Mouse (Mus musculus) gastrocnemius, postnatal 36 days (tissue): ENCODE data around the gene Fry. TPM values are rescaled to one million over a fixed set of nuclear protein-coding genes. Genes with fewer than 3 reads are reported as not detected.

Experiments used
- DNase-seq, 2 experiments: peaks; one replicate each; pipeline ENCODE4 v3.0.0; 2022
- intact Hi-C: fragments of 180-260 bp; cut with DNase I; formaldehyde crosslinking; loops from one replicate; pipeline ENCODE4 v1.15.1; 2025
- total RNA-seq, 2 experiments: library from RNA; stranded (reverse); gene quantifications; 2 replicates each; pipeline ENCODE4 v1.2.3; 2021

Gene Fry
- total RNA-seq, 2 experiments from 2014 or later, result 78.8 to 85.5 TPM

GRCm38 (mm10) chr5:150298969-150299368 lies 180.5 kb downstream of the Fry start:
- no peak for DNase-seq
- intact Hi-C loops, result loop anchor here (2.0 kb wide), 1 partner anchor 32 kb away; no protein-coding TSS in a partner anchor

GRCm38 (mm10) chr5:150302123-150302522 lies 183.7 kb downstream of the Fry start:
- DNase-seq, result no peak
- intact Hi-C loops, result no loop called here

GRCm38 (mm10) chr5:150302996-150303395 lies 184.6 kb downstream of the Fry start:
- DNase-seq, result no peak
- intact Hi-C loops, result no loop called here

- no peak for DNase-seq
- intact Hi-C loops, result no loop called here
These were observed 188.1 kb downstream of the Fry start for GRCm38 (mm10) chr5:150306497-150306896.

GRCm38 (mm10) chr5:150313229-150313628 lies 194.8 kb downstream of the Fry start:
- intact Hi-C loops, result no loop called here

GRCm38 (mm10) chr5:150314582-150314981 lies 196.1 kb downstream of the Fry start:
- no peak for DNase-seq
- intact Hi-C loops, result no loop called here

More at GRCm38 (mm10) chr5:150313229-150313628, 194.8 kb downstream of the Fry start:
- no peak for DNase-seq

- DNase-seq, result no peak
- intact Hi-C loops, result no loop called here
These were observed 207.0 kb downstream of the Fry start for GRCm38 (mm10) chr5:150325411-150325810.

GRCm38 (mm10) chr5:150328686-150329085 lies 210.2 kb downstream of the Fry start:
- intact Hi-C loops, result no loop called here
- no peak for DNase-seq

GRCm38 (mm10) chr5:150331821-150332220 lies 213.4 kb downstream of the Fry start:
- DNase-seq, result peak in 1 of 2 experiments; percentile 33
- intact Hi-C loops, result loop anchor here (2.0 kb wide), 1 partner anchor 33 kb away; no protein-coding TSS in a partner anchor

GRCm38 (mm10) chr5:150332810-150333209 lies 214.4 kb downstream of the Fry start:
- DNase-seq, result no peak
- intact Hi-C loops, result no loop called here

- intact Hi-C loops, result no loop called here
- no peak for DNase-seq
These were observed 214.9 kb downstream of the Fry start for GRCm38 (mm10) chr5:150333328-150333731.

- intact Hi-C loops, result loop anchor here (2.0 kb wide), 1 partner anchor 42 kb away; no protein-coding TSS in a partner anchor
- peak; percentile 22 to 56 for DNase-seq
These were observed 218.0 kb downstream of the Fry start for GRCm38 (mm10) chr5:150336451-150336850.

- intact Hi-C loops, result loop anchor here (2.0 kb wide), 1 partner anchor 43 kb away; no protein-coding TSS in a partner anchor
- no peak for DNase-seq
These were observed 219.3 kb downstream of the Fry start for GRCm38 (mm10) chr5:150337696-150338095.

GRCm38 (mm10) chr5:150340944-150341343 lies 222.5 kb downstream of the Fry start:
- intact Hi-C loops, result loop anchor here (5.0 kb wide), 1 partner anchor 89 kb away; no protein-coding TSS in a partner anchor
- DNase-seq, result no peak

GRCm38 (mm10) chr5:150342139-150342538 lies 223.7 kb downstream of the Fry start:
- intact Hi-C loops, result loop anchor here (5.0 kb wide), 1 partner anchor 90 kb away; no protein-coding TSS in a partner anchor
- no peak for DNase-seq

GRCm38 (mm10) chr5:150345946-150346345 lies 227.5 kb downstream of the Fry start:
- intact Hi-C loops, result no loop called here
- DNase-seq, result no peak

- intact Hi-C loops, result no loop called here
- no peak for DNase-seq
These were observed 227.9 kb downstream of the Fry start for GRCm38 (mm10) chr5:150346378-150346777.

- intact Hi-C loops, result no loop called here
These were observed 229.4 kb downstream of the Fry start for GRCm38 (mm10) chr5:150347845-150348244.

GRCm38 (mm10) chr5:150348302-150348701 lies 229.9 kb downstream of the Fry start:
- intact Hi-C loops, result no loop called here

More at GRCm38 (mm10) chr5:150347845-150348244, 229.4 kb downstream of the Fry start:
- DNase-seq, result no peak

GRCm38 (mm10) chr5:150351191-150351590 lies 232.7 kb downstream of the Fry start:
- intact Hi-C loops, result no loop called here
- DNase-seq, result no peak

More at GRCm38 (mm10) chr5:150348302-150348701, 229.9 kb downstream of the Fry start:
- DNase-seq, result no peak

GRCm38 (mm10) chr5:150358671-150359070 lies 240.2 kb downstream of the Fry start:
- DNase-seq, result no peak
- intact Hi-C loops, result loop anchor here (1.0 kb wide), 1 partner anchor 128 kb away; no protein-coding TSS in a partner anchor

GRCm38 (mm10) chr5:150362241-150362640 lies 243.8 kb downstream of the Fry start:
- no peak for DNase-seq
- intact Hi-C loops, result no loop called here
